ENCODE assay signal across 8 mouse cellular contexts in genomic region chr11:115187224-115187639, GRCm38 (mm10). TPM values are rescaled to one million over a fixed set of nuclear protein-coding genes. Genes with fewer than 3 reads are reported as not detected.
DNase-seq lines count a peak whose midpoint lies in the region; ATAC-seq and TF ChIP-seq lines count a peak whose summit lies in the region.

Gene Tmem104 (plus strand): TSS chr11:115187487.

- H3K9me3 ChIP-seq in lung, postnatal 0 days (ENCODE audit: low read length) = no peaks in the 10 kb centered on the region

- TF ChIP-seq CTCF in lung, postnatal 0 days (IDR thresholded peaks at IDR 0.05) = peak; percentile 55

- WGBS in lung, postnatal 0 days = under 1% methylated on average over 39 of the region's 39 CpGs

- peaks cover 9% of the 10 kb centered on the region; the same call in 1 of the 2 replicates for H3K4me1 ChIP-seq in lung, postnatal 0 days (ENCODE audit: insufficient read depth, low read depth, low read length)

- H3K27me3 ChIP-seq in lung, postnatal 0 days (replicated peaks; ENCODE audit: insufficient read depth, low read length) = no peaks in the 10 kb centered on the region

- DNase-seq in MEL-GATA-1-ER (ENCODE audit: extremely low read depth, low read depth) = peak; percentile 90
- DNase-seq in cerebellum, adult 8-10 months = peak; percentile 99
- peak; percentile 96 for DNase-seq in forelimb bud, embryonic 11.5 days (ENCODE audit: low read depth, low spot score)
- peak; percentile 99 for DNase-seq in layer of hippocampus, adult 9-11 months
- peak; percentile 99 for DNase-seq in lung, postnatal 0 days (ENCODE audit: low spot score)
- DNase-seq in ovary, postnatal 14 days (ENCODE audit: low spot score) = peak; percentile 98
- DNase-seq in thymus, postnatal 14 days = peak; percentile 100

- peak; percentile 82 to 86 for ATAC-seq in hematopoietic stem cell, adult 5-6 weeks (replicated peaks in 1 of 2; ENCODE audit: insufficient read depth in 1 of 2, low FRiP score in 2 of 2, low TSS enrichment in 1 of 2, low read depth in 1 of 2, poor library complexity in 2 of 2, severe bottlenecking in 2 of 2)
- ATAC-seq in lung, postnatal 0 days = peak; percentile 96

- peak within 1 kb of the TSS; percentile 63 for H3K9ac ChIP-seq in lung, postnatal 0 days (replicated peaks; ENCODE audit: low read depth)

- no peak for TF ChIP-seq EP300 in lung, postnatal 0 days (IDR thresholded peaks at IDR 0.05)

- H3K36me3 ChIP-seq in lung, postnatal 0 days (ENCODE audit: insufficient read depth, low read length) = no peaks in the 10 kb centered on the region

- H3K27ac ChIP-seq in lung, postnatal 0 days (ENCODE audit: low read length) = peak within 1 kb of the TSS; percentile 89

- peak within 1 kb of the TSS; percentile 95 for H3K4me2 ChIP-seq in lung, postnatal 0 days (replicated peaks; ENCODE audit: low read depth, low read length)

- peak within 1 kb of the TSS; percentile 59 for H3K4me3 ChIP-seq in lung, postnatal 0 days (ENCODE audit: low read depth, low read length)

RNA-seq across cellular contexts. Expression of gene Tmem104, which starts in this region (rescaled TPM):
- 3.5 and 4.0 TPM in 2 replicates for total RNA-seq in hematopoietic stem cell, adult 5-6 weeks (2017)
- 9.6 and 10.5 TPM in 2 replicates for polyA plus RNA-seq in lung, postnatal 0 days (2015; fragmentation: Nextera tagmentation; extraction: Ambion mirVana)

Comparison
In these comparisons a context has a peak if more than half of its experiments do, and no peak if none do; other contexts are left out.
1. Peak in every context shown above with its lines: DNase-seq, ATAC-seq, H3K4me3 ChIP-seq and H3K27ac ChIP-seq.